Mouse (Mus musculus): ENCODE results near the gene Wnt3a.

- TF ChIP-seq CTCF (IDR thresholded peaks at IDR 0.05), result peak; percentile 95
- TF ChIP-seq EP300 (IDR thresholded peaks at IDR 0.05), result no peak
Observed at GRCm38 (mm10) chr11:59293616-59294015, 3.1 kb upstream of the Wnt3a start.

Measured in lung, postnatal 0 days (tissue).